Mouse (Mus musculus) right cerebral cortex, postnatal 25 days (tissue): ENCODE measurements around the gene Nxn.

Source experiments
- DNase-seq: peaks from one replicate; pipeline ENCODE4 v3.0.0; 2022

Gene Nxn

DNA sequence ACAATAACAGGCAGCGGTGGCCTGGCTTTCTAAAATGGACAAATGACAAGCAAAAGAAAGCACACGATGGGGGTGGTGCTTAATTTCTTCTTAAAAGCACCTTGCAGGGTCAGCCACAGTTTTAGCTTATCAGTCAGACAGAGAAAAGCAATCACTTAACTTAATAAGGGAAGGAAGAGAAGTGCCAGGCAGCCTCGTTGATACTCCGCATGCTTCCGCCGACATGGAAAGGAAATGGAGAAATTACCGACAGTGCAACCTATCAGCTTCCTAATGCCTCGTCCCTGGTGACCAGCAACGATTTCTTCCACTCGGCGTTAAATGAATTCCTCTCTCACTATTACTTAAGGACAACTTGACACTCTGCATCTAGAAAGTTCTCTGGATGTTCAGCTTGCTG lies 70.9 kb downstream of the Nxn start:
- DNase-seq, result no peak

DNA sequence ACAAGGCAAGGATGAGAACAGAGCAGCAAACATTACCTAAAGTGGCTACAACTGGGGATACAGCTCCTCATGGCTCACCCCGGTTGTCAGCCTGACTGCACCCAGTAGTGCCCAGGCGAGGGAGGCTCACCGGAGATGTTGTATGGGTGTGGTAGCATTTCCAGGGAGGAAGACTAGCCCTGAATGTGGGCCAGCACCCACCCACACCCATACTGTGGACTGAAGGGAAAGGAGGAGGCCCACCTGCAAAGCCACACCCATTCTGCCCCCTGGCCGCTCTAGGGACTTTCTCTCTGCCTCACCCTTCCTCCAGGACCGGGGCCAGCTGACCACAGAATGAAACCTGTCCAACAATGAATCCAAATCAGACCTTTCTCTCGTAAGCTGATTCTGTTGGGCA lies 72.3 kb downstream of the Nxn start:
- no peak for DNase-seq

DNA sequence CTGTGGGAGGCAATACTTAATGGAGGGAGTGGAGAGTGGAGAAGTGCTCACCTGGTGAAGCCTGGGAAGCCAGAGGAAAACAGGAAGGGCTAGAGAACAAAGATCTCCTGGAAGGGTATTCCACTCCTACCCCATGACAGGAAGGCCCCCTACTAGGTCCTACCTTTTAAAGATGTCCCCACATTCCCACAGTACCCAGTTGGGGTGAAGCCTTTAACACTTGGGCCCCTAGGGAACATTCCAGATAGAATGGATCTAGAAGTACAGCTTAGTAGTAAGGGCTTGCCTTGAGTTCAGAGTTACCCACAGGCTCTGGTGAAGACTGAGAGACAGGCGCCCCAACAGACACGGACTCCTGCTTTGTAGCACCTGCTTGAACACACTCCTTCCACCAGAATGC lies 72.9 kb downstream of the Nxn start:
- DNase-seq, result no peak

DNA sequence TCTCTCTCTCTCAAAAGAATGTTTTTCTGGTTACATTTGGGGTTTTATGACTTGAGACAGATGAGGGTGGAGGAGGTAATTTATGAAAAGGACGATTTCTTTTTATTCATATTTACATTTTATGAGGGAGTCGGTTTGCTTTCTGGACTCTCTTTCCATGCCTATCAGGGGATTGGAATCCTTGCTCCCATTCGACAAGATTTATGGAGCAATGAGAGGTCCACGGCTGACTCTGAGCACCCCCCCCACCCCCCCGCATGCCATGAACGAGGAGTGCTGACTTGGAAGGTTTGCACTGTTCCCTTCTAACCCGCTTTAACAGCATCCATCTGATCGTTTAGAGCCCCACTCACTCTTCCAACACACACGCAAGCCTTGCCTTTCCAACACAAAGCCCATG lies 74.1 kb downstream of the Nxn start:
- no peak for DNase-seq

DNA sequence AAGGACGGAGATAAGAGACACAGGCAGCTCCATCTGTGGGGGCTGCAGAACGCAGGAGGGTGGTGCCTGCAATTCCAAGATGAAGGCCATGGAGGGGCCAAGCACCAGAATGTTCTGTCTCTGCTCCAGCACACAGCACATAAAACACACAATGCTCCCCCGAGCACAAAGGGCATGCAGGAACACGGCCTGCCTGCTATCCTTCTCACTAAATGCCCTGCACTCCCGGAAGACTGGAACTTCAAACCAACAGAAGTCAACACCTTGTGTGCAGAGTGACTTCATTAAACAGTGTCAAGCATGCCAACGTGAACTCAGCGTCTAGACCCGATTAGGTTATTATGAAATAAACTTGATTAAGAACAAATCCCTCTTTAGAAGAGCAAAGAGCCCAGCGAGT lies 74.7 kb downstream of the Nxn start:
- DNase-seq, result no peak

DNA sequence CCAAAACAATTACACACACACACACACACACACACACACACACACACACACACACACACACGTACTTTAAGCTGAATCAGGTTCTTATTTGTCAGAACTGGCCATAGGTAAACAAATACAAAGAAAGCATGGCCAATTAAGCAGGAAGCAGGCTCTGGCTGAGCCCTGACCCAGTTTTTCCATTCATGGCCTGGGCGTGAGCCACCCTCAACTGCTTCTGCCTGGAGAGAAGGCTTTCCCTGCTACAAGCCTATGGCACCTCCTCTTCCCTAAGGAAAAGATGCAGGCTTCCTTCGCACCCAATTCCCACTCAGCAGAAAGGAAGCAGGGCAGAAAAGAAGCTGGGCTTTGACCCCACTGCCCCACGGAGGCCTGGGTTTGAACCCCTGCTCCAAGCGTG lies 76.0 kb downstream of the Nxn start:
- no peak for DNase-seq

DNA sequence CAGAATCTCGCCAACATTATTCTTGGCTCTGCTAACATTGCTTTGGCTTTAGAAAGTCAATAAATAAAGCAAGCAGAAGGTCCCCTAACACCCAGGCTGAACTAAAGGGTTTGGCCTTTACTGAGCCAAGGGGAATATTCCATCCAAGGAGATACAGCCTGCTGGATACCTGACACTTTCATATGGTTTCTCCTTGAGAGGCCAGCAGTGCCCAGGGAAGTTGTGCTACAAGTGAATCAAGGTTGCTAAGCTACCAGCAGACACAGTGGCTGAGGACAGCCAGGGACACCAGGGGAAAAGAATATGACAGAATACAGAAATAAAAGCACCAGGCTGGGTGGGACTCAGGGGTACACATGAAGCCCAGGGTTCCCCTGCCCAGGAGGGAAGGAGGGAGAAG lies 76.9 kb downstream of the Nxn start:
- DNase-seq, result no peak

DNA sequence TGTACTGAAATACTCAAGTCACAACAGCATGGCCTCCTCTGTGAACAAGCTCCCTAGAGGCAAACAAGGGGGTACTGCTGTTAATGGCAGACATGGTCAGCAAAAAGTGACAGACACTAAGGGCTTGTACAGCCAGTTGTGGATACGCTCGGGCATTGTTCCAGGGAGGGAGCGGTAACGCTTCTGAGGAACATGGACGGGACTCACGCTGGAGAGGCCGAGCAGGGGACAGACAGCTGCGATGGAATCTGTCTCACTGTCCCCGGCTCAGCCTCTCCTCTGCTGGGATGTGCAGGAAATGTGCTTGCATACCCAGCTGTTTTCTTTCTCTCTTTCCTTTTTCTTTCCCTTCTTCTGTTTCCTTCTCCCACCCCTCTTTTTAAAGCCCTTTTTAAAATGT lies 78.5 kb downstream of the Nxn start:
- no peak for DNase-seq

DNA sequence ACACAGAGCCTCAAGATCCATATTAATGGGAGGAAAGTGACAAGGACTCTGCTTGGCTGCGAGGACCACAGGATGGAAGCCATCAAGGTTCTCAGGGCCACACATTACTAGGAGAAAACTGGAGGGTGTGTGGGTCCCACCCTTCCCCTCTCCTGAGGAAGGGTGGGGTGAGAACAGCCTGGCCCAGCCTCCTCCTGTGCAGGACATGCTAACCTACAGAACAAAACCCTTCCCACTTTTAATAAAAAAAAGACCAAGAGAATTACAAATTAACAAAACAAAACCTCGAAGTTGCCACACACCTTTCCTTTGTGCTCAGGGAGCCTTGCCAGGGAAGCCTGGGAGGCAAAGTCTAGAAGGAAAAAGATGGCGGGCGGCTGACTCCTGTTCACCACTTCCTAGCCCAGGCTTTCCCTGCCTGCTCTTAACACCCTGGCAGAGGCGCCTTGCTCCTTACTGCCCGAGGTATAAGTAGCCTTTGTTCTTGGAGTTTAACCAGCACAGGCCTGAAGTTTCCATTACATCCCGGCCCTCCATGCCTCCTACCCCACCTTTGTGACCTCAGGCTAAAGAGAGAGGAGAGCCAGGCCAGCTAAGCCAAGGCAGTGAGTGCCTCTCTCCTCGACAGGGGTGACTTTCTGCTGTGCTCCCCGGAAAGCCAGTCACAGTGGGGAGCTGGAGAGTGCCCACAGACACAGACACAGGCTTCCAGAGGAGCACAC lies 79.1 kb downstream of the Nxn start:
- DNase-seq, result no peak

DNA sequence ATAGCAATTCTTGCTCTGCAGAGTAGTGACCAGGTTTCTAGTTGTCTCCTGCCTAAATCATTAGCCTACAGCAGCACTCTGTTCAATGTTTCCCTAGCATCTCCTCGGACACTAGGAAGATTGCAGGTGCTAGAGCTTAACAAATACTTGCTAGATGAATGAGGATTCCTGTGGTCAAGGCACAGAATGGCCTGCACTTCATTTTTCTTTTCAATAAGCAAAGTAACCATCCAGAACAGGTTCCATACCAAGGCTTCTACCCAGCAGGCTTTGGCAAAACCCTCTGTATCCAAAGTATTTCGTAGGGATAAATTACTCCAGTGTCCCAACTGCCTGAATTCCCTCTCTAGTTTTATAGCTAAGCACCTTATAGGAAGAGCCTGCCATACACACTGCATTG lies 81.0 kb downstream of the Nxn start:
- DNase-seq, result no peak

DNA sequence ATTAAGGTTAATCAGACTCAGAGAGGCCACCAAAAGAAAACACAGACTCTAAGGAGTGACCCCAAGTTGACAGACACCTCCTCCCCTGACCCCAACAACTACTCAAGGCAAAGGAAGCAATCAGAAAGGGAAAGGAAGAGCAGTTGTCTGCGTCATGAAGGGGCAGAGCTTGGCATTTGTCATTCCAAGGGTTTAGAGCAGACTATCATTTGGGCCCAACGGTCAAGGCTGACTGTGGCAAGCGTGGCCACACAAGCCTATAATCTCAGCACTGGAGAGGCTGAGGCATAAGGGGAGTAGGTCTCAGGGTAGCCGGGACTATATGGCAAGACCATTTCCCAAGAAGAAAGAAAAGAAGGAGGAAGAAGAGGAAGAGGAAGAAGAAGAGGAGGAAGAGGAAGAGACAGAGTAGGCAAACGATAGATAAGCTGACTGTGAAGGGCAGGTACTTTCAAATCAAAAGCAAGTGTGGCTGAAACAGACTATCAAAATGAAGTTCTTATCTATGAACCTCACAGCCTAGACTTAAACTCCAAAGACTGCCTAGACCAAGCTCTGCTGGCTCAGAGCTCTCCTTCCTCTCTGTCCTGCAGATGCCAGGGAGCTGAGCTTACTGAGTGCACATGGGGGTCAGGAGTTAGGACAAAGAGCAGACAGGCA lies 83.0 kb downstream of the Nxn start:
- DNase-seq, result no peak

DNA sequence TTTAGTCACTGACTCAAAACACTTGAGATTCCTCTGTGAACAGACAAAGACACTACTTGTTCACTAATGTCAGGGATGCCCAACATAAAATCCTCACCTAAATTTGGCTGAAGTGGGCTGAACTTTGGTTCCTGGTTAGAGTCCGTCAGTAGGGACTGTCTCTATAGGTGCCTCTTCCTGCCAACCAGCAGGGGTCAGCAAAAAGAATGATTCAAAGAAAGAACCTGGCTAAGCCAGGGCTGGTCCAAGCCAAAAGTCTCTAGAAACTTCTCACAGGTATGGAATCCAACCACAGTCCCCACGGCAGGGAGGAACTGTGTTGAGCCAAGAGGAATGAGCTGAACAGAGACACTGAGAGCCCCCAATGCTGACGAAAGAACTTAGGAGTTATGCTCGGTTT lies 84.2 kb downstream of the Nxn start:
- no peak for DNase-seq

DNA sequence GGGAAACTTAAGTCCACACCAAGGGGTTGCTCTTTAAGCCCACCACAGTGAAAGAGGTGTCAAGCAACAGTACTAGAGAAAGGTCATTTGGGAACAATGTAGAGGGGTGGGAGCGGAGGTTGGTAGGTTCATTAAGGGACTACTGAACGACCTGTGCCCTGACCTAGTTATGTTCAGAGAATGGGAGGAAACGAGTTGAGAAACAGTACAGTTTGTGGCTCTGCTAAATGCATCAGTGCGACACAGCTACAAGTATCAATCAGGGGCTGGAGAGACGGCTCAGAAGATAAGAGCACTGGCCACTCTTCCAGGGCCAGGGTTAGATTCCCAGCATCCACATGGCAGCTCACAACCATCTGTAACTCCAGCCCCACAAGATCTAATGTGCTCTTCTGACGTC lies 84.8 kb downstream of the Nxn start:
- no peak for DNase-seq

DNA sequence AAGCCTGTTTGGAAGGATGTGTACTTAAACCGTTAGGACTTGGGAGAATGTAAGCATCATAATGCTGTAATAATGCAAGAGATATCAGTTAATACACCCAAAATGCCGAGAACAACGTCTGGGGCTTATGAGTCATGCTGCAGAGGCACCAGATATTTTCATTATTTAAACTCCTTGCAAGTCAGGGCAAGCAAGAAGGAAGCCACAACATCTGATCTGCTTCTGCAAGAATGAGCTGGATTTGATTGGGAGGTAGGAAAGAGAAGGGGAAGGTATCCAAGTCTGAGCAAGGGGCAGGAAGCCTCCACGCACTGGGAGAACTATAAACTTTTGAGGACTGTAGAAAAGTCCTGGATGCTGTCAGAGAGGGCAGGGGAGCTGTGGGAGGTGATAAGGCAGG lies 86.1 kb downstream of the Nxn start:
- DNase-seq, result no peak

DNA sequence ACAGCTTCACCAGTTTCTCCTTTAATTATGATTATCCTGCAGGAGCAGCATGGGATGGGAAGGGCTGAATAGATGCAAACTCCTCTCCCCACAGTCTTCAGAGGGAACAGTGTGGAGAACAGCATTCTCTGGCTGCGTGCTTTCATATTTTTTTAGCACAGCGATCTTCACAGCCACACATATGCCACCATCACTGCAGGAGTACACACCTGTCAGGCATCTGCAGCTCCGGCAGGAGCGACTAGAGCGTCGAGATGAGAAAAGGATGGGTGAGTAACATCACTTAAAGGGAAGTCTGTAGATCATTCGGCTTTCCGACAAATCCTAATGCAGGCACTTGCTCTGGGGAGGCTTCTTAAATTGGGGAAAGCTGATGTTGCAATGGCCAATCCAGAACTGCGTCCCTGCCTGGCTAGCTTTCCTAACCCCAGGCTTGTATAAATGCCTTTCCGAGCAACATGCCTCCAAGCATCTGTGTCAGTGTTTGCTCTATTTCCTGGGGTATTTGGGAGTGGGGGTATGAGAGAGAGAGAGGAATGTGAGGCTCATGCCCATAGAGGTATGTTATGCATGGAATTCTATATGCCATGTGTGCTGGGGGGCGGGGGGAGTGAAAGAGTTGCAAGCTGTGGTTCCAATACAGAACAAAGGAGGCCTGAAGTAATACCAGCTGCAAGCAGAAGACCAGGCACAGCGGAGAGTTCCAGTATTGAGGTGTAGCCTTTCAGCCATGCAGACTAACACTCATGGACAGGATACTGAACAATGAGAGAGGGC lies 87.5 kb downstream of the Nxn start:
- no peak for DNase-seq

DNA sequence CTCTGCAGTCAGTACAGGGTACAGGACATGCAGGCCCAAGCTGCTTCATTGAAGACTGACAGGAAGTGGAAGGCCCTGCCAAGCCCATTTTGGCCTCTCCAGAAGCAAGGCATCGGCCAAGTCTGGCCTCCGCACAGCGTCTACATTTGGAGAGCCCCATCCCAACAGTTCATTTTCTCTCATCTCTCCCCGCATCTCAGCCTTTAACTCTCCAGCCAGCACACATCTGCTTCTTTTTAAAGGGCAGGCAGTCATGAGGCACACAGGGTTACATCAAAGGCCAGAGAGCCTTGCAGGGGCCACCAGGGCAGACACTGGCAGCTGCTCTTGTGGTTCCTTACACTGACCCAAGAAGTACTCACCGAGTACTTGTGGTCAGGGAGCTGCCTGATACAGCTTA lies 89.1 kb downstream of the Nxn start:
- DNase-seq, result no peak

DNA sequence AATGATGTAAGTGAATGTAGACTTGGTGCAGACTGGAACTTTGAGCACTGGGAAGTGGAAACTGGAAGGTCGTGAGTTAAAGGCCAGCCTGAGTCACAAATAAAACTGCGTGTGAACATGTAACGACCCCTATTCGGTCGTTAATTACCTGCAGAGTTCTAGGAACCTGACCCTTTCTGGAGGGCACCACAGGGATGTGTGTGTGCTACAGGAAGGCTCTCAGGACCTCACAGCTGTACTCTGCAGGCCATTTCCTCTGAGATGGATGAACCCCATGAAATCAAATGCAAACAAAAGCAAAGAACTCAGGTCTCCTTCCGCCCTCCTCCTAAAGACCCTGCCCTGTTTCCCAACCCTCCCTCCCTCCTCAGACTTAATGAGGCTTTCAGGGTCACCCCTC lies 89.9 kb downstream of the Nxn start:
- DNase-seq, result no peak

DNA sequence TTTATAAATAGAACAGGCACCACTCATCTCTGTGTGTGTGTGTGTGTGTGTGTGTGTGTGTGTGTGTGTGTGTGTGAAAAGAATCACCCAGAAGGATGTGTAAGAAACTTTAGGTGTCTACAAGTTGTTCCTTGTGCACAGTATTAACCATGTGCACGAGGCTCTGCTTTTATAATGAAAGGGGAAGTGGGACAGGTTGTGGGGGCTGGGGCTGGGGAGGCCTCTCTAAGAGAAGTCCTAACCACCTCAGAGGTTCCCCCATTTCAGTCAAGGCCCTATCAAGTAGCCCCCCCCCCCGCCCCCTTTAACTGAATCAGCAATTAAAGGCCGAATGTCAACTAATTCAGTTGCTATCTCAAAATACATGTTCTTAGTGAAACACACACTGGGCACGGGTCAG lies 92.2 kb downstream of the Nxn start:
- DNase-seq, result no peak

DNA sequence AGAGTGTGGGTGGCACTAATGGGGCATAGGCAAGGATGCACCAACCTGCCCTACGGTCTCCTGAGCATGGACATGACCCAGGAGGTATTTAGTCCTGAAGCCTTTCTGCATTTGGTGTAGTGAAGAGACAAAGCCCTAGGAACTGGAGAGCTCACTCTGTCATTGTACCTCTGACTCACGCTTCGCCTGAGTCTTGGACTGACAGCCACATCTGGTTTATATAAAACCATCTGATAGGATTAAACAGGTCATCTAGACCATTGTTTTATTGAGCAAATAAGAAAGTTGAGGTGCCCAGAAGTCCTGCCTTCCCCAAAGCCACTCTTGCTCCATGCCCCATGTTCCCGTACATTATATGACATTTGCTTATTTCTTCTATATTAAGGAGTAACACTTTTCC lies 93.4 kb downstream of the Nxn start:
- DNase-seq, result no peak

DNA sequence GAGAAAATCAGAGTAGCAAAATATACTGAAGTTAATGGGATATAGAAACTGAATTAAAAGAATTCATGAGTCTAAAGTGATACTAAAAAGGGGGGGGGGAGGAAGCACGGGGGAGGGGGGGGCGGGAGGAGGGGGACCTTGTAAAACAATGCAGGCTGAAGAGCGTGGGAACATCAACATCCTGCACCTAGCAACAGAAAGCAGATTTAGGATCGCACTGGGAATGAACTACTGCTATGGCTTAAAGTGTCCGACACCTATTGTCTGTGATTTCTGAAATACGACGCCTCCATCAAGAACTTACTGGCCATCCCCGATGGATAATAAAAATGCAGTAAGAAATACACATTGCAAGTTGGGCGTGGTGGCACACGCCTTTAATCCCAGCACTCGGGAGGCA lies 95.6 kb downstream of the Nxn start:
- no peak for DNase-seq

DNA sequence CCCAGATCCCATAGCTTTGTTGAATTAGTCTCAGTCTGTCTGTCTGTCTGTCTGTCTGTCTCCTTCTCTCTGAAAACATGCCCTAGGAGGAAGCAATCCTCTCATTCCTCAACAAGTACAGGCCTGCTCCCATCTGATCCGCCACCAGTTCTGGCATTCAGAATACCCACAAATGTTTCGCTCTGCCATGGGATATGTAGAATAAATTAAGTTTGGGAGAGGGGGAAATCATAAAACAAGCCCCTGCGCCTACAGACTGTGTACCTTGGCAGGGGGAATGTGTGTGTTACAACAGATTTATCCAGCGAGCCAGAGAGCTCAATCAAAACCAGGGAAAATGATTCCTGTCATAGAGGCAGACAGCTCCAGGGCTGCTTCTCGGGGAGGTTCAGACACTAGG lies 98.1 kb downstream of the Nxn start:
- DNase-seq, result no peak

DNA sequence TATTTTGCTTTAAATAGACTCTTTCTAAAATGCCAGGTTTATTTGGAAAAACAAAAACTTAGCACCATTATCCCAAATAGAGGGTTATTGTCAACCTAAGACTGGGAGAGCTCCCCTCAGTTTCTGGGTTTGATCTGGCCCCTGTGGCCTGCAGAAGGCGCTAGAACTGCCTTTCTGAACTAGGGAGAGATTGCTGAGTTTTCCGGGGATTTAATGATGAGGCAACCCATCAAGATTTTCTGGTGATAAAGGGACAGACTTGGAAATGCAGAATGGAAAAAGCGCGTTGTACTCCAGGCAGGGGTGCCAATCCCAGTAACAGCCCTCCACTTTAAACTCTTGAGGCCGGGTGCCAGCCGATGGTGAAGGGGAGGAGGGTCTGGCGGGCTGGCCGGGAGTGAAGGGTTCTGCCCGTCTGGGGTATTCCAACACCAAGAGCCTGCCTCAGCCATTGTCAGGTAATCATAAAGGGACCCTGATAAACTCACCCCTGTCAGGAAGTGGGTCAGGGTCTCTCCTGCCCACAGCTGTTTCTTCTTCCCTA lies 100.4 kb downstream of the Nxn start:
- DNase-seq, result no peak

DNA sequence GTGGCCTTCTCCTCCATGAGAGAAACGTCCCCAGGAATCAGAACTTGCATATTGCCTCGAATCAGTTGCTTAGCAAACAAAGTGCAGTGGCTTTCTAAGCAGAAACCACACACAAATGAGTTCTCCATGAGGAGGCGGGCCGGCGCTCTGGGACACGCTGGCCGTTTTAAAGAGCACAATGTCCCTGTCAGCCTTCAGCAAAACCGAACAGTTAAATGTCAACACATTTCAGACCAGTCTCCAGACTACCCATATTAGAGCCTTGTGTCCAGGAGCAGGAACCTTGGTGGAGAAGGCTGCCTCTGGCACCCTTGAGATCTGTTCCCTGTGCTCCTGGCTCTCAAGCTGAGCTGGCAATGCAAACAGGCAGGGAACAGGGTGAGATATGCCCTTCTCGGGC lies 101.7 kb downstream of the Nxn start:
- DNase-seq, result no peak

DNA sequence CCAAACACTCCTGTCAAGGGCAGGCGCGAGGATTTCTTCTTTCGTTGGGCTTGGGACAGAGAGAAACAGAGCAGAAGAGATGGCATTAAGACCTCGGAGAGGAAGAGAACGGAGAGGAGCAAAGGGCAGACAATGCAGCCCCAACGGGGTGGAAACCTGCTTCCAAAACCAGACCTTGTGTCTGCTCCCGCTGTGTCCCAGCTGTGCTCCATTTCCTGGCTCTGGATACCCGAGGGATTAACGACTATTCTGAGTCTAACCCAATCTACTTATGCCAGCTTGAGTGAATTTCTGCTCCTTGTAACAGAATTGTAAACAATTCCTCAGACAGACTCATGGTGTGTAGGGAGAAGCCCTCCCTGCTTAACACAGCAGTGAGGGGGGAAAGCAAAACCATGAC lies 104.1 kb downstream of the Nxn start:
- DNase-seq, result no peak
